In genomic region chr12:112376236-112376635, GRCm38 (mm10) we compare ENCODE assay signal across 18 mouse cellular contexts.
A peak's percentile ranks its signal among the peaks of the same experiment; 100 is the strongest.
DNase-seq lines count a peak whose midpoint lies in the region; ATAC-seq lines count a peak whose summit lies in the region.
"Had no signal": no experiment of that assay in that cellular context is flagged by ENCODE, and none has a peak within 500 bp of the region (broad histone marks: within the 10 kb centered on the region; RNA-seq: fewer than 3 reads in every experiment).

No protein-coding gene starts in this region.

- DNase-seq in hindbrain, embryonic 10.5 days (ENCODE audit: low spot score), result no peak
- DNase-seq in hindbrain, embryonic 14.5 days (ENCODE audit: low spot score), result no peak
- DNase-seq in left cerebral cortex, postnatal 4 days, result peak; percentile 50
- DNase-seq in left cerebral cortex, postnatal 25 days (ENCODE audit: low spot score in 2 of 2), result no peak
- DNase-seq in cerebellum, adult 9-10 months, result peak; percentile 52
- DNase-seq: adrenal gland, postnatal 36 days; gastrocnemius, postnatal 14 days; lung, postnatal 10 days; thymus, adult 2 months had no signal

- intact Hi-C loops in left cerebral cortex, postnatal 4 days (cut with DNase I), result no loop called here
- intact Hi-C loops in left cerebral cortex, postnatal 25 days (cut with DNase I), result no loop called here

- WGBS in hindbrain, embryonic 10.5 days, result 88% methylated on average over 5 of the region's 5 CpGs
- 86% methylated on average over 5 of the region's 5 CpGs for WGBS in hindbrain, embryonic 14.5 days
- WGBS in neural tube, embryonic 15.5 days, result 80% methylated on average over 5 of the region's 5 CpGs

- peaks cover 46% of the 10 kb centered on the region for H3K4me1 ChIP-seq in hindbrain, embryonic 10.5 days (replicated peaks)
- no peaks in the 10 kb centered on the region for H3K4me1 ChIP-seq in hindbrain, embryonic 14.5 days (replicated peaks; ENCODE audit: control insufficient read depth, insufficient read depth, low read length)
- H3K4me1 ChIP-seq in neural tube, embryonic 15.5 days, result 0 out of 2 replicates have a peak, but pooled peaks cover 5% of the 10 kb centered on the region
- H3K4me1 ChIP-seq: liver, embryonic 15.5 days; megakaryocyte, embryonic 14.5 days; stomach, embryonic 15.5 days had no signal

- no peak overlapping the region for H3K9ac ChIP-seq in hindbrain, embryonic 14.5 days
- H3K9ac ChIP-seq in neural tube, embryonic 15.5 days (replicated peaks), result no peak overlapping the region
- H3K9ac ChIP-seq: hindbrain, embryonic 12.5 days; liver, embryonic 15.5 days; stomach, embryonic 15.5 days had no signal

- H3K4me2 ChIP-seq in hindbrain, embryonic 14.5 days (replicated peaks), result no peak overlapping the region
- H3K4me2 ChIP-seq in neural tube, embryonic 15.5 days, result no peak overlapping the region
- H3K4me2 ChIP-seq: hindbrain, embryonic 12.5 days; liver, embryonic 15.5 days; stomach, embryonic 15.5 days had no signal

- peak overlapping the region; percentile 54; the same call in 1 of the 2 replicates for H3K27ac ChIP-seq in hindbrain, embryonic 10.5 days
- no peak overlapping the region for H3K27ac ChIP-seq in hindbrain, embryonic 14.5 days
- H3K27ac ChIP-seq in neural tube, embryonic 15.5 days (replicated peaks), result no peak overlapping the region
- H3K27ac ChIP-seq: embryonic facial prominence, embryonic 10.5 days; hindbrain, embryonic 12.5 days; liver, embryonic 15.5 days; stomach, embryonic 15.5 days had no signal

- peaks cover 11% of the 10 kb centered on the region; the same call in 1 of the 2 replicates for H3K27me3 ChIP-seq in hindbrain, embryonic 10.5 days (ENCODE audit: insufficient read depth, poor library complexity, severe bottlenecking)
- no peaks in the 10 kb centered on the region for H3K27me3 ChIP-seq in hindbrain, embryonic 14.5 days (ENCODE audit: control insufficient read depth, insufficient read depth, low read length)
- H3K27me3 ChIP-seq in neural tube, embryonic 15.5 days (replicated peaks), result no peaks in the 10 kb centered on the region; the same call in none of the 2 replicates
- H3K27me3 ChIP-seq: liver, embryonic 15.5 days; stomach, embryonic 15.5 days had no signal

- H3K9me3 ChIP-seq in hindbrain, embryonic 10.5 days, result no peaks in the 10 kb centered on the region
- H3K9me3 ChIP-seq in hindbrain, embryonic 14.5 days (ENCODE audit: control insufficient read depth, low read length), result no peaks in the 10 kb centered on the region
- no peaks in the 10 kb centered on the region for H3K9me3 ChIP-seq in neural tube, embryonic 15.5 days (replicated peaks)
- H3K9me3 ChIP-seq: embryonic facial prominence, embryonic 10.5 days; hindbrain, embryonic 12.5 days; liver, embryonic 15.5 days; megakaryocyte, embryonic 14.5 days; stomach, embryonic 15.5 days had no signal

- no peak for ATAC-seq in hindbrain, embryonic 14.5 days (ENCODE audit: low FRiP score)
- no peak for ATAC-seq in CD4-positive, CD25-positive, alpha-beta regulatory T cell, adult 4 months
- no peak for ATAC-seq in neural tube, embryonic 15.5 days (ENCODE audit: low FRiP score)
- ATAC-seq: intestine, embryonic 16.5 days had no signal

- no peak overlapping the region for H3K4me3 ChIP-seq in hindbrain, embryonic 10.5 days
- H3K4me3 ChIP-seq in hindbrain, embryonic 14.5 days (replicated peaks; ENCODE audit: low read length), result no peak overlapping the region
- H3K4me3 ChIP-seq in neural tube, embryonic 15.5 days (replicated peaks), result no peak overlapping the region
- H3K4me3 ChIP-seq: embryonic facial prominence, embryonic 10.5 days; erythroblast, embryonic 14.5 days; hindbrain, embryonic 12.5 days; liver, embryonic 15.5 days; megakaryocyte, embryonic 14.5 days; stomach, embryonic 15.5 days had no signal

- no peaks in the 10 kb centered on the region for H3K36me3 ChIP-seq in hindbrain, embryonic 10.5 days
- H3K36me3 ChIP-seq in hindbrain, embryonic 14.5 days (replicated peaks; ENCODE audit: control insufficient read depth, insufficient read depth), result no peaks in the 10 kb centered on the region
- no peaks in the 10 kb centered on the region for H3K36me3 ChIP-seq in neural tube, embryonic 15.5 days
- H3K36me3 ChIP-seq: embryonic facial prominence, embryonic 10.5 days; hindbrain, embryonic 12.5 days; liver, embryonic 15.5 days; stomach, embryonic 15.5 days had no signal

Comparison
In these comparisons a context has a peak if more than half of its experiments do, and no peak if none do; other contexts are left out.
1. DNase-seq: peak in left cerebral cortex, postnatal 4 days (single experiment) and cerebellum, adult 9-10 months (single experiment); none in hindbrain, embryonic 10.5 days (single experiment), hindbrain, embryonic 14.5 days (single experiment) and left cerebral cortex, postnatal 25 days (0 of 2).